ENCODE assay signal across 21 mouse cellular contexts in genomic region chr2:39110514-39110913, GRCm38 (mm10). TPM values are rescaled to one million over a fixed set of nuclear protein-coding genes. Genes with fewer than 3 reads are reported as not detected.
DNase-seq lines count a peak whose midpoint lies in the region; ATAC-seq and TF ChIP-seq lines count a peak whose summit lies in the region.
"Had no signal": no experiment of that assay in that cellular context is flagged by ENCODE, and none has a peak within 500 bp of the region (broad histone marks: within the 10 kb centered on the region; RNA-seq: fewer than 3 reads in every experiment).

No protein-coding gene starts in this region.

- H3K9me3 ChIP-seq in liver, embryonic 12.5 days (replicated peaks) = no peaks in the 10 kb centered on the region
- H3K9me3 ChIP-seq in liver, embryonic 13.5 days (replicated peaks) = no peaks in the 10 kb centered on the region
- no peaks in the 10 kb centered on the region for H3K9me3 ChIP-seq in liver, postnatal 0 days (ENCODE audit: low read length)
- H3K9me3 ChIP-seq in liver, embryonic 14.5 days (ENCODE audit: control insufficient read depth, low read length) = no peaks in the 10 kb centered on the region
- no peaks in the 10 kb centered on the region for H3K9me3 ChIP-seq in liver, embryonic 11.5 days (ENCODE audit: control insufficient read depth, low read length)
- H3K9me3 ChIP-seq: G1E had no signal

- H3K4me1 ChIP-seq in liver, embryonic 12.5 days = peaks cover 14% of the 10 kb centered on the region
- H3K4me1 ChIP-seq in liver, embryonic 13.5 days (replicated peaks) = peaks cover 20% of the 10 kb centered on the region
- no peaks in the 10 kb centered on the region for H3K4me1 ChIP-seq in liver, postnatal 0 days (ENCODE audit: insufficient read depth)
- H3K4me1 ChIP-seq in liver, embryonic 14.5 days (replicated peaks; ENCODE audit: control insufficient read depth in 2 of 2, insufficient read depth in 2 of 2, low read length in 1 of 2) = peaks cover 0 to 3% of the 10 kb centered on the region in 2 experiments; a peak in 1 of 4 replicates
- H3K4me1 ChIP-seq in liver, embryonic 11.5 days (replicated peaks; ENCODE audit: control insufficient read depth, insufficient read depth, low read length) = no peaks in the 10 kb centered on the region

- no peak for TF ChIP-seq EP300 in liver, postnatal 0 days (IDR thresholded peaks at IDR 0.05; ENCODE audit: low read depth)
- TF ChIP-seq EP300 in liver, embryonic 14.5 days (IDR thresholded peaks at IDR 0.05; ENCODE audit: low read depth) = no peak

- H3K4me2 ChIP-seq in liver, embryonic 12.5 days = no peak overlapping the region
- H3K4me2 ChIP-seq in liver, embryonic 13.5 days = no peak overlapping the region
- H3K4me2 ChIP-seq in liver, postnatal 0 days (ENCODE audit: low read depth, low read length) = no peak overlapping the region
- H3K4me2 ChIP-seq in liver, embryonic 14.5 days (ENCODE audit: low read depth) = no peak overlapping the region
- H3K4me2 ChIP-seq in liver, embryonic 11.5 days = no peak overlapping the region

- no peak overlapping the region for H3K4me3 ChIP-seq in liver, embryonic 12.5 days
- no peak overlapping the region for H3K4me3 ChIP-seq in liver, embryonic 13.5 days (replicated peaks)
- no peak overlapping the region for H3K4me3 ChIP-seq in liver, postnatal 0 days (ENCODE audit: low read depth, low read length)
- H3K4me3 ChIP-seq in liver, embryonic 14.5 days (ENCODE audit: insufficient read depth in 1 of 2, low read depth in 2 of 2, low read length in 2 of 2) = no peak overlapping the region
- no peak overlapping the region for H3K4me3 ChIP-seq in liver, embryonic 11.5 days (ENCODE audit: low read depth, low read length)

- H3K9ac ChIP-seq in liver, embryonic 12.5 days = no peak overlapping the region
- H3K9ac ChIP-seq in liver, embryonic 13.5 days = no peak overlapping the region
- no peak overlapping the region for H3K9ac ChIP-seq in liver, postnatal 0 days (replicated peaks)
- H3K9ac ChIP-seq in liver, embryonic 14.5 days (replicated peaks) = no peak overlapping the region
- no peak overlapping the region for H3K9ac ChIP-seq in liver, embryonic 11.5 days (ENCODE audit: low read depth, low read length)

- no peak for TF ChIP-seq CTCF in liver, postnatal 0 days (IDR thresholded peaks at IDR 0.05; ENCODE audit: low read depth)
- no peak for TF ChIP-seq CTCF in liver, embryonic 14.5 days (IDR thresholded peaks at IDR 0.05; ENCODE audit: low read depth)

- peak; percentile 55; the same call in 1 of the 2 replicates for ATAC-seq in liver, embryonic 12.5 days
- ATAC-seq in liver, embryonic 13.5 days (ENCODE audit: low read depth) = 0 out of 2 replicates have a peak, but pooled peaks have one; percentile 63
- no peak for ATAC-seq in liver, postnatal 0 days
- ATAC-seq in liver, embryonic 14.5 days (ENCODE audit: insufficient read depth) = peak; percentile 60; the same call in 1 of the 2 replicates
- ATAC-seq in liver, embryonic 11.5 days (replicated peaks; ENCODE audit: low FRiP score) = no peak
- ATAC-seq: activated CD4-positive, CD25-positive, alpha-beta regulatory T cell, adult 4 months; CD4-positive, CD25-positive, alpha-beta regulatory T cell, adult 4 months; Patski had no signal

- H3K27ac ChIP-seq in liver, embryonic 12.5 days = 0 out of 2 replicates have a peak overlapping the region, but pooled peaks have one; percentile 5
- peak overlapping the region; percentile 26; the same call in 1 of the 2 replicates for H3K27ac ChIP-seq in liver, embryonic 13.5 days
- H3K27ac ChIP-seq in liver, postnatal 0 days (ENCODE audit: low read depth) = no peak overlapping the region
- H3K27ac ChIP-seq in liver, embryonic 14.5 days = no peak overlapping the region
- no peak overlapping the region for H3K27ac ChIP-seq in liver, embryonic 11.5 days (ENCODE audit: low read depth, low read length)

- peaks cover 3% of the 10 kb centered on the region; the same call in 1 of the 2 replicates for H3K36me3 ChIP-seq in liver, embryonic 12.5 days
- no peaks in the 10 kb centered on the region for H3K36me3 ChIP-seq in liver, embryonic 13.5 days
- H3K36me3 ChIP-seq in liver, postnatal 0 days (replicated peaks; ENCODE audit: insufficient read depth, low read length) = no peaks in the 10 kb centered on the region
- H3K36me3 ChIP-seq in liver, embryonic 14.5 days (replicated peaks; ENCODE audit: control insufficient read depth, insufficient read depth, low read depth) = no peaks in the 10 kb centered on the region
- peaks cover 2% of the 10 kb centered on the region; the same call in 1 of the 2 replicates for H3K36me3 ChIP-seq in liver, embryonic 11.5 days (ENCODE audit: control insufficient read depth, insufficient read depth, low read length)

- no peaks in the 10 kb centered on the region for H3K27me3 ChIP-seq in liver, embryonic 12.5 days (replicated peaks)
- H3K27me3 ChIP-seq in liver, embryonic 13.5 days = no peaks in the 10 kb centered on the region
- H3K27me3 ChIP-seq in liver, postnatal 0 days (ENCODE audit: insufficient read depth, low read length) = no peaks in the 10 kb centered on the region
- H3K27me3 ChIP-seq in liver, embryonic 14.5 days (ENCODE audit: control insufficient read depth, insufficient read depth, low read length) = no peaks in the 10 kb centered on the region
- no peaks in the 10 kb centered on the region for H3K27me3 ChIP-seq in liver, embryonic 11.5 days (replicated peaks; ENCODE audit: control insufficient read depth, insufficient read depth, low read length)
- H3K27me3 ChIP-seq: CH12.LX, Patski had no signal

- DNase-seq in liver = no peak
- no peak for DNase-seq in liver, embryonic 13.5 days
- no peak for DNase-seq in liver, postnatal 0 days
- no peak for DNase-seq in liver, embryonic 14.5 days (ENCODE audit: low read depth in 3 of 3, low spot score in 3 of 3)
- DNase-seq in liver, embryonic 11.5 days (ENCODE audit: low spot score) = no peak
- DNase-seq: adrenal gland, adult 2 months; adrenal gland, adult 8-10 months; adrenal gland, postnatal 10 days; adrenal gland, postnatal 14 days; adrenal gland, postnatal 25 days; adrenal gland, postnatal 36 days; B cell, adult 2 months; cerebellum, adult 11 months; cerebellum, adult 11-12 months; cerebellum, adult 18-20 months had no signal

RNA-seq across cellular contexts. Expression of gene Golga1, which starts 45.2 kb away (rescaled TPM):
- polyA plus RNA-seq in liver, embryonic 12.5 days (2016; fragmentation: Nextera tagmentation; extraction: Ambion mirVana) = 12.1 and 15.9 TPM in 2 replicates
- 9.9 and 11.3 TPM in 2 replicates for polyA plus RNA-seq in liver, embryonic 13.5 days (2015; fragmentation: Nextera tagmentation; extraction: Ambion mirVana)
- polyA plus RNA-seq in liver, postnatal 0 days (2015; fragmentation: Nextera tagmentation; extraction: Ambion mirVana) = 7.5 and 9.9 TPM in 2 replicates
- 5.9 and 9.0 TPM in 2 replicates for polyA plus RNA-seq in liver, embryonic 14.5 days (2012; rRNA removed)
- polyA plus RNA-seq in liver, embryonic 14.5 days (2014; fragmentation: Nextera tagmentation; extraction: Ambion mirVana) = 9.1 and 9.5 TPM in 2 replicates
- 18.2 and 20.8 TPM in 2 replicates for polyA plus RNA-seq in liver, embryonic 11.5 days (2014; fragmentation: Nextera tagmentation; extraction: Ambion mirVana)

Comparison
In these comparisons a context has a peak if more than half of its experiments do, and no peak if none do; other contexts are left out.
1. ATAC-seq: peak in liver, embryonic 12.5 days (single experiment), liver, embryonic 13.5 days (single experiment) and liver, embryonic 14.5 days (single experiment); none in liver, postnatal 0 days (single experiment) and liver, embryonic 11.5 days (single experiment).
2. H3K27ac ChIP-seq: peak in liver, embryonic 12.5 days (single experiment) and liver, embryonic 13.5 days (single experiment); none in liver, postnatal 0 days (single experiment), liver, embryonic 14.5 days (single experiment) and liver, embryonic 11.5 days (single experiment).